Mouse (Mus musculus) forebrain, embryonic 10.5 days (tissue): ENCODE measurements around the gene Filip1. TPM values are rescaled to one million over a fixed set of nuclear protein-coding genes. Genes with fewer than 3 reads are reported as not detected.
A peak's percentile ranks its signal among the peaks of the same experiment; 100 is the strongest.

ENCODE experiments used
- DNase-seq: peaks from one replicate; pipeline ENCODE4 v3.0.0-alpha.2; 2017; ENCODE audit warnings: low spot score; ENCODE audit errors: extremely low spot score
- H3K27ac ChIP-seq: fragments of 300-500 bp; sonication (generic); 2 replicates; pipeline ENCODE4 v1.5.1; 2016; ENCODE audit warnings: mild to moderate bottlenecking
- H3K27me3 ChIP-seq: fragments of 300-500 bp; sonication (generic); 2 replicates; pipeline ENCODE4 v1.6.1; 2016; ENCODE audit warnings: mild to moderate bottlenecking; ENCODE audit not compliant: poor library complexity, severe bottlenecking
- H3K36me3 ChIP-seq: fragments of 300-500 bp; sonication (generic); replicated peaks from 2 replicates; pipeline ENCODE4 v1.6.1; 2016; ENCODE audit warnings: mild to moderate bottlenecking, moderate library complexity
- H3K4me1 ChIP-seq: fragments of 300-500 bp; sonication (generic); 2 replicates; pipeline ENCODE4 v1.6.1; 2016
- H3K4me3 ChIP-seq: fragments of 300-500 bp; sonication (generic); 2 replicates; pipeline ENCODE4 v1.5.1; 2016; ENCODE audit warnings: mild to moderate bottlenecking, moderate library complexity
- H3K9me3 ChIP-seq: fragments of 300-500 bp; sonication (generic); 2 replicates; pipeline ENCODE4 v1.6.1; 2016; ENCODE audit warnings: mild to moderate bottlenecking, moderate library complexity
- WGBS: fragments of 180-500 bp; shearing (Covaris S2); methylation state at CpG from one replicate; pipeline ENCODE4 v1.1.7; 2016; 5-methylcytosine and 5-hydroxymethylcytosine counted together
- polyA plus RNA-seq: library from polyadenylated mRNA; unstranded; fragments of >200 nt; fragmentation: Nextera tagmentation; extraction: Ambion mirVana; gene quantifications from 2 replicates; pipeline ENCODE4 v1.2.1, GENCODE M21; 2016

The Filip1 gene
- polyA plus RNA-seq, 1 experiment from 2014 or later, result 11.9 TPM

DNA sequence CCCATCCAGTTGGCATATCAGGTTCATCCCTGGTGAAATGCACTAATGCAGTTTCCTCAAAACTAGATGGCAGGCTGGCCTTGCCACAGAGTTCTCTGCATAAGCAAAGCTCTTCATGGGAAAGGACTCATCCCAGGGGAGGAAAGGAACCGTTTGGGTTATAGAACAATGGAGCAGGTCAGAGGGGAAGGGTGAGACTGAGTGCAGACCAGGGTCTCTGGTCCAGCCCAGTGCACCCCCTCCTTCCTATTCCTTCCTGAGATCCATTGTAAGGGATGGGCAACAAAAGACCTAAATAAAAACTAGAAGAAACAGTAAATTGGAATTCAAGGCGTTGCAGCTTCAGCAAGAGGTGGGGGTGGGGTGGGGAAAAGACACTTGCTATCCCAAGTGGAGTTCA, 140.1 kb downstream of the Filip1 start:
- no peak overlapping the region for H3K4me3 ChIP-seq
- H3K9me3 ChIP-seq, result no peaks in the 10 kb centered on the region
- DNase-seq, result no peak
- WGBS, result 21% methylated on average over 2 of the region's 2 CpGs
- no peaks in the 10 kb centered on the region for H3K36me3 ChIP-seq
- peaks cover 39% of the 10 kb centered on the region for H3K4me1 ChIP-seq
- no peaks in the 10 kb centered on the region for H3K27me3 ChIP-seq
- peak overlapping the region; percentile 59; the same call in 1 of the 2 replicates for H3K27ac ChIP-seq

GRCm38 (mm10) chr9:79869512-79869911, 143.1 kb downstream of the Filip1 start:
- Histone ChIP-seq H3K9me3 (no peaks in the 10 kb centered on the region), H3K4me3 (no peak overlapping the region), H3K27me3 (no peaks in the 10 kb centered on the region), H3K36me3 (no peaks in the 10 kb centered on the region), H3K27ac (no peak overlapping the region), H3K4me1 (peaks cover 19% of the 10 kb centered on the region)
- WGBS, result 87% methylated on average over 5 of the region's 5 CpGs
- no peak for DNase-seq

- no peaks in the 10 kb centered on the region for H3K36me3 ChIP-seq
- H3K27me3 ChIP-seq, result no peaks in the 10 kb centered on the region
- DNase-seq, result no peak
- peaks cover 9% of the 10 kb centered on the region; the same call in 1 of the 2 replicates for H3K4me1 ChIP-seq
- no peak overlapping the region for H3K4me3 ChIP-seq
- no peaks in the 10 kb centered on the region for H3K9me3 ChIP-seq
- WGBS, result 74% methylated on average over 7 of the region's 7 CpGs
- H3K27ac ChIP-seq, result no peak overlapping the region
Observed at GRCm38 (mm10) chr9:79865998-79866397, 146.7 kb downstream of the Filip1 start.

GRCm38 (mm10) chr9:79862544-79862943, 150.1 kb downstream of the Filip1 start:
- H3K36me3 ChIP-seq, result no peaks in the 10 kb centered on the region
- H3K4me3 ChIP-seq, result no peak overlapping the region
- no peak overlapping the region for H3K27ac ChIP-seq
- peaks cover 4% of the 10 kb centered on the region; the same call in 1 of the 2 replicates for H3K4me1 ChIP-seq
- H3K27me3 ChIP-seq, result no peaks in the 10 kb centered on the region
- H3K9me3 ChIP-seq, result no peaks in the 10 kb centered on the region
- no peak for DNase-seq
- WGBS, result 85% methylated on average over 6 of the region's 6 CpGs

DNA sequence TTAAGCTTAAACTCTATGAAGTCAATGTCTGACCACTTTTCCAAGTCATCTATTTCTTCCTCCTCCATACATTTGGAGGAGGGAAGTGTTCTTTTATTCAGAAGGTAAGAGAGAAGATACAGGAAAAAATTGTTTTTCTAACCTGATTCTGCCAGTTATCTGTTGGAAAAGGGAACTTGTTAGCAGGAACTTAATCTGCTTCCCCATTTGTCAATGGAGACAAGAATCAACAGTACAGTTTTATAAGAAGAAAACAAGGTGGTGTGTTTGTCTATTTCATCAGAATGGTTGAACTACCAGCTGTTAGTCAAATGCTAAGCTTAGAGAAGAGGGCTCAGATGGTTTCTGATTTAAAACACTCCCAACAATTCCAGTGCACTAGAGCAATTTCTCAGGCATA, 165.6 kb downstream of the Filip1 start:
- H3K4me3 ChIP-seq, result no peak overlapping the region
- H3K9me3 ChIP-seq, result peaks cover 13% of the 10 kb centered on the region
- H3K27me3 ChIP-seq, result no peaks in the 10 kb centered on the region
- no peaks in the 10 kb centered on the region for H3K36me3 ChIP-seq
- DNase-seq, result no peak
- no peak overlapping the region for H3K27ac ChIP-seq
- H3K4me1 ChIP-seq, result peaks cover 5% of the 10 kb centered on the region

GRCm38 (mm10) chr9:79842615-79843014, 170.0 kb downstream of the Filip1 start:
- no peak overlapping the region for H3K4me3 ChIP-seq
- DNase-seq, result no peak
- H3K4me1 ChIP-seq, result peaks cover 6% of the 10 kb centered on the region
- peaks cover 13% of the 10 kb centered on the region for H3K9me3 ChIP-seq
- 0 out of 2 replicates have a peak overlapping the region, but pooled peaks have one; percentile 11 for H3K27ac ChIP-seq
- H3K36me3 ChIP-seq, result no peaks in the 10 kb centered on the region
- H3K27me3 ChIP-seq, result no peaks in the 10 kb centered on the region
- WGBS, result 91% methylated on average over 6 of the region's 6 CpGs

GRCm38 (mm10) chr9:79842028-79842427, 170.6 kb downstream of the Filip1 start:
- Histone ChIP-seq H3K27me3 (no peaks in the 10 kb centered on the region), H3K4me1 (peaks cover 6% of the 10 kb centered on the region), H3K9me3 (peaks cover 13% of the 10 kb centered on the region), H3K4me3 (no peak overlapping the region), H3K36me3 (no peaks in the 10 kb centered on the region), H3K27ac (0 out of 2 replicates have a peak overlapping the region, but pooled peaks have one; percentile 11)
- no peak for DNase-seq

GRCm38 (mm10) chr9:79831294-79831693, 181.4 kb downstream of the Filip1 start:
- Histone ChIP-seq H3K4me1 (peaks cover 52% of the 10 kb centered on the region), H3K27ac (peak overlapping the region; percentile 86), H3K27me3 (no peaks in the 10 kb centered on the region), H3K4me3 (no peak overlapping the region), H3K9me3 (no peaks in the 10 kb centered on the region), H3K36me3 (no peaks in the 10 kb centered on the region)
- no peak for DNase-seq
- WGBS, result 77% methylated on average over 1 of the region's 1 CpGs

GRCm38 (mm10) chr9:79830874-79831273, 181.8 kb downstream of the Filip1 start:
- Histone ChIP-seq H3K27ac (peak overlapping the region; percentile 86), H3K4me1 (peaks cover 57% of the 10 kb centered on the region), H3K27me3 (no peaks in the 10 kb centered on the region), H3K36me3 (no peaks in the 10 kb centered on the region), H3K4me3 (peak overlapping the region; percentile 50), H3K9me3 (no peaks in the 10 kb centered on the region)
- 24% methylated on average over 4 of the region's 4 CpGs for WGBS
- peak; percentile 47 for DNase-seq

DNA sequence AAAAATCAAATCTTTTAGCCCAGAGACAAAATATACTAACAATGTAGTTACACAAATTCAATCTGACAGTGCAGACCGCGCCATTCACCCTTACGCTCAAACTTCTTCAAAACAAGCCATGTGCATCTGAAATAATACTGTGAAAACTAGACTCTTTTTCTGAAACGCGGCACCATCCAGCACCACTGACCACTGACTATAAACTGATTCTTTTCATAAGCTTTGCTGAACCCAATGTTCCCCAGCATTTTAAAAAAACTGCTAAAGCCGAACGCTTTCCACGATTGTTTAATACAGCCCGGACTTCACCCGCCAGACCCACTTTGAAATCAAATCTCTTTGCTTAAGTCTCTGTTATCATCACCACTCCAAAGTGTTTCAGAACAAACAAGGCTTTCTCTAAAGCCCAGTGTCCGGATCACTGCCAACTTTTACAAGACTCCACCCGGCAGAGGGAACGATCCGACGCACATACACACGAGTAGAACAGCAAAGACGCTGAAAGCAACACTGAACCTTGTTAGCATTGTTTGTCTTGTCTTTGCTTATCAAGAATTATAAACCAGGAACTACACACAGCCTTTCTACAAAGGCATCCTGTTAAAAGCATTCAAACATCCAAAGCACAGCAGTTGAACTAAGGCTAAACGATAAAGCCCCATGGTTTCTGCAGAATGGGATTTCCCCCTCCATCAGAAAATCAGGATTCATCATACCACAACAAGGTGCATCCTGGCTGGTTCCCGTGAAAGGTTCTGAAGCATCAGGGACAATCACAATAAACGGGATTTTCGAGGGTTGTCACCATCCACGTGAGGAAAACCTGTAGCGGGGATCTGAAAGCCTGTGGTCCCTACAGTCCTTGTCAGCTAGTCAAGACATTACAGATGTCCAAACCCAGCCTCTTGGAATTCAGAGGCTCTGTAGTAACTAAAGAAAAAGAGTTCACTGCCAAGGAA, 182.5 kb downstream of the Filip1 start:
- Histone ChIP-seq H3K4me3 (peak overlapping the region; percentile 50), H3K27ac (peak overlapping the region; percentile 86), H3K27me3 (no peaks in the 10 kb centered on the region), H3K36me3 (no peaks in the 10 kb centered on the region), H3K9me3 (no peaks in the 10 kb centered on the region), H3K4me1 (peaks cover 64% of the 10 kb centered on the region)
- 55% methylated on average over 23 of the region's 23 CpGs for WGBS
- DNase-seq, result no peak

- H3K4me1 ChIP-seq, result peaks cover 95% of the 10 kb centered on the region
- no peak overlapping the region for H3K4me3 ChIP-seq
- DNase-seq, result no peak
- no peaks in the 10 kb centered on the region for H3K9me3 ChIP-seq
- peak overlapping the region; percentile 12; the same call in 1 of the 2 replicates for H3K27ac ChIP-seq
- WGBS, result 47% methylated on average over 2 of the region's 2 CpGs
- H3K27me3 ChIP-seq, result no peaks in the 10 kb centered on the region
- H3K36me3 ChIP-seq, result no peaks in the 10 kb centered on the region
Observed at GRCm38 (mm10) chr9:79827072-79827471, 185.6 kb downstream of the Filip1 start.

GRCm38 (mm10) chr9:79825526-79825925, 187.1 kb downstream of the Filip1 start:
- H3K36me3 ChIP-seq, result peaks cover 3% of the 10 kb centered on the region
- DNase-seq, result no peak
- H3K9me3 ChIP-seq, result no peaks in the 10 kb centered on the region
- peaks cover 85% of the 10 kb centered on the region for H3K4me1 ChIP-seq
- peak overlapping the region; percentile 5; the same call in 1 of the 2 replicates for H3K4me3 ChIP-seq
- H3K27ac ChIP-seq, result peak overlapping the region; percentile 52; the same call in 1 of the 2 replicates
- no peaks in the 10 kb centered on the region for H3K27me3 ChIP-seq
- 28% methylated on average over 7 of the region's 7 CpGs for WGBS

- peak overlapping the region; percentile 70; the same call in 1 of the 2 replicates for H3K27ac ChIP-seq
- H3K9me3 ChIP-seq, result peaks cover 15% of the 10 kb centered on the region
- H3K4me1 ChIP-seq, result peaks cover 71% of the 10 kb centered on the region
- peaks cover 20% of the 10 kb centered on the region for H3K36me3 ChIP-seq
- WGBS, result 27% methylated on average over 2 of the region's 2 CpGs
- DNase-seq, result no peak
- no peaks in the 10 kb centered on the region for H3K27me3 ChIP-seq
- H3K4me3 ChIP-seq, result peak overlapping the region; percentile 13; the same call in 1 of the 2 replicates
Observed at GRCm38 (mm10) chr9:79823856-79824255, 188.8 kb downstream of the Filip1 start.
